Mouse (Mus musculus) heart, embryonic 15.5 days (tissue): Measurements from ENCODE around the gene 1700092M07Rik. TPM values are rescaled to one million over a fixed set of nuclear protein-coding genes. Genes with fewer than 3 reads are reported as not detected.

Experiments used
- ATAC-seq: fragments of 200-750 bp; cut with Nextera tagmentation; replicated peaks from 2 replicates; pipeline ENCODE4 v1.8.0; 2017; ENCODE audit warnings: low read depth, moderate TSS enrichment; ENCODE audit not compliant: insufficient number of reproducible peaks, insufficient read depth, low FRiP score
- H3K27ac ChIP-seq: fragments of 300-500 bp; sonication (generic); 2 replicates; pipeline ENCODE4 v1.5.1; 2015; ENCODE audit warnings: mild to moderate bottlenecking, inconsistent platforms
- H3K27me3 ChIP-seq: fragments of 300-500 bp; sonication (generic); 2 replicates; pipeline ENCODE4 v1.6.1; 2015; ENCODE audit warnings: inconsistent platforms
- H3K36me3 ChIP-seq: fragments of 300-500 bp; sonication (generic); 2 replicates; pipeline ENCODE4 v1.6.1; 2015; ENCODE audit warnings: mild to moderate bottlenecking, inconsistent platforms
- H3K4me1 ChIP-seq: fragments of 300-500 bp; sonication (generic); replicated peaks from 2 replicates; pipeline ENCODE4 v1.6.1; 2015; ENCODE audit warnings: inconsistent platforms
- H3K4me2 ChIP-seq: fragments of 300-500 bp; sonication (generic); 2 replicates; pipeline ENCODE4 v1.6.1; 2015; ENCODE audit warnings: inconsistent platforms, mild to moderate bottlenecking, moderate library complexity
- H3K4me3 ChIP-seq: fragments of 300-500 bp; sonication (generic); 2 replicates; pipeline ENCODE4 v1.5.1; 2015; ENCODE audit warnings: mild to moderate bottlenecking, inconsistent platforms
- H3K9ac ChIP-seq: fragments of 300-500 bp; sonication (generic); 2 replicates; pipeline ENCODE4 v1.6.1; 2015; ENCODE audit warnings: mild to moderate bottlenecking, inconsistent platforms
- H3K9me3 ChIP-seq: fragments of 300-500 bp; sonication (generic); replicated peaks from 2 replicates; pipeline ENCODE4 v1.6.1; 2016; ENCODE audit warnings: inconsistent platforms
- WGBS: fragments of 180-500 bp; shearing (Covaris S2); methylation state at CpG from one replicate; pipeline ENCODE4 v1.1.7; 2015; ENCODE audit warnings: mixed read lengths; 5-methylcytosine and 5-hydroxymethylcytosine counted together
- microRNA-seq: library from miRNA; unstranded; fragments of <30 nt; microRNA quantifications from one replicate; pipeline ENCODE4, GENCODE M21; 2016
- polyA plus RNA-seq: library from polyadenylated mRNA; unstranded; fragments of >200 nt; fragmentation: Nextera tagmentation; extraction: Ambion mirVana; gene quantifications from 2 replicates; pipeline ENCODE4 v1.2.1, GENCODE M21; 2015

Gene 1700092M07Rik
- polyA plus RNA-seq, 1 experiment from 2014 or later = 0.69 TPM

DNA sequence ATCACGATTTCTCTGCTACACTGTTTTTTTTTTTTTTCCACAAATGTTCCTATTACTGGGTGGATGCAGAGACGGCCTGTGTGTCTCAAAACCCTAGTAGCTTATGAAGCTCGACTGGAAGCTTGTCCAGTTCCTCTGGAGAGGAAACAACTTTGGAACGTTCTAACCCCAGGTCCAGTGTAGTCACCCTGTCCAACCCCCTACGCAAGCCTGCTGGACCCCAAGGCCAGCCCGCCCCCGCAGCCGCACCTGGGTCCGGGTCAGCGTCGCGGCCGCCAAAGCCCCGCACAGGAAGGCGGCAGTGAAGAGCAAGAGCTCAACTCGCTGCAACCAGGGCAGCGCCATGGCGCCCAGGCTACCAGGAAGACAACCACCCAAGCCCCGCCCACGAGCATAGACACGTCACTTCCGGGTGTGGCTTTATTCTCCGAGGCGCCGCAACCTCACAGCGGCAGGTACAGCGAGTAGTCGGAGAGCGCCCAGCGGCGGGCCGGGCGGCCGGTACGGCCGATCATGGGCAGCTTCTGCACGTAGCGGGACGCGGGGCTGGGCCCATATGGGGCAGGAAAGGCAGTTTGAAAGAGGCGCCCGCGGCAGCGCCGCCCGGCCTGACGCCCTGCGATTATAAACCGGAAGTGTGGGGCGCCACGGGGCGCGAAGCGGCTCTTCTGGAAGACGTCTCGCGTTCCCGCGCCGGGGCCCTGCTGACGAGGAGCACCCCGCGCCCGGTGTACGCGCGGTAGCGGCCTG lies 33.7 kb downstream of the 1700092M07Rik start, which contains the start of gene Tmem179b:
Gene Tmem179b, minus strand, starts transcription at position 382 of the 750 bp plus-strand sequence.
- H3K4me1 ChIP-seq = peaks cover 30% of the 10 kb centered on the region
- peak within 1 kb of the TSS; percentile 100 for H3K27ac ChIP-seq
- peaks cover 28% of the 10 kb centered on the region for H3K36me3 ChIP-seq
- no peaks in the 10 kb centered on the region for H3K27me3 ChIP-seq
- H3K9ac ChIP-seq = peak within 1 kb of the TSS; percentile 96
- peak; percentile 88 for ATAC-seq
- WGBS = under 1% methylated on average over 62 of the region's 68 CpGs
- H3K4me3 ChIP-seq = peak within 1 kb of the TSS; percentile 89
- H3K9me3 ChIP-seq = no peaks in the 10 kb centered on the region
- peak within 1 kb of the TSS; percentile 91 for H3K4me2 ChIP-seq

DNA sequence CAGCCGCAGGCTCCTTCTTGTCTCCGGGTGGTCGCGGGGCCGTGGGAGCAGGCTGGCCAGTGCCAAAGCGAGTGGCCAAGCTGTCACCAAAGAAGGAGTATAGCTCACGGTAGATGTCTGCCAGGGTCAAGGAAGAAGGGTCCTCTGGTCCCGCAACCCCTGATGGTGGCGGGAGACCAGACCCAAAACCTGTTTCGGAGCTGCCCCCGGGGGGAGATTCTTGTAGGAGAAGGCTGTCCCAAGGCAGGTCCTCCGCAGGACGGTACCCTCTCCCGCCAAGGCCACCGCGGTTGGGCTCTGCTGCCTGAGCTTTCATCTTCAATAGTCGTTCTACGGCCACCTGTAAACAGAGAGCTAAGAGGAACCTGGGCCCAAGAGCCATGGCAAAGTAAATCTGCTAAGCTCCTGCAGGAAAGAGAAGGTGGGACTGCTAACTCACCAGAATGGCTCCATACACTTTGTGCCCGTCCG lies 34.5 kb downstream of the 1700092M07Rik start:
- Histone ChIP-seq H3K36me3 (peaks cover 21% of the 10 kb centered on the region), H3K27ac (peak overlapping the region; percentile 100), H3K9ac (peak overlapping the region; percentile 96), H3K9me3 (no peaks in the 10 kb centered on the region), H3K4me2 (peak overlapping the region; percentile 91), H3K4me3 (peak overlapping the region; percentile 89), H3K4me1 (peaks cover 30% of the 10 kb centered on the region), H3K27me3 (no peaks in the 10 kb centered on the region)
- 5% methylated on average over 20 of the region's 20 CpGs for WGBS
- ATAC-seq = no peak; the same call in 1 of the 2 replicates

DNA sequence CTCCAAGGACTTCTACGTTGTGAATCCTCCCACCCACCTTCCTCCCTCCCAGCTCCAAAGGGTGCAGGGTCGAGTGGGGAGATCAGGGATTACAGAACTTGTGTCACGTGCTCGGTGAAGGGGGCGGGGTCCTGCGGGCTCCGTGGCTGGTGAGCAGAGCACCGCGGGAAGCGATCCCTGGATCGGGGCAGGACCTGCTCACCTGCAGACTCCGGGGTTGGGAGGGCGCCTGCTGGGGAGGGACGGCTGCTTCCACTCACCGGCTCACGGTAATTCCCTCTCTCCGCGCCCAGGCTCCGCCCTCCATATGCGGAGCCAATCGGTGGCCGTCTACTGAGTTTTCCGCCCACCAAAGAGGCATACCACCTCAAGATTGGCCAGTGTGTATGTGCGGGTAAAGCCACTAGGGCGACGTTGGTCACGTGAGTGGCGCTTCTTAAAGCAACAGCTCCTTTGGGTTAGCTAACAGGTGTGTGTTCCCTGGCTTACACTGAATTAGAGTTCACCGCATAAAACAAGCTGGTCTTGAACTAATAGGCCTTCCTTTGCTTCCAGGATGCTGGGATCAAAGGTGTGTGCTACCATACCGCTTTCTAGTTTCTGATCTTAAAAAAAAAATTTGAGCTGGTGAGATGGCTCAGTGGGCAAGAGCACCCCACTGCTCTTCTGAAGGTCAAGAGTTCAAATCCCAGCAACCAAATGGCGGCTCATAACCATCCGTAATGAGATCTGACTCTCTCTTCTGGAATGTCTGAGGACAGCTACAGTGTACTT lies 45.7 kb downstream of the 1700092M07Rik start, which contains the start of gene Taf6l:
Gene Taf6l, minus strand, starts transcription at position 410 of the 774 bp plus-strand sequence.
- Histone ChIP-seq H3K4me1 (peaks cover 12% of the 10 kb centered on the region), H3K4me2 (peak within 1 kb of the TSS; percentile 69), H3K27me3 (no peaks in the 10 kb centered on the region), H3K9ac (peak within 1 kb of the TSS; percentile 68), H3K4me3 (peak within 1 kb of the TSS; percentile 76), H3K27ac (peak within 1 kb of the TSS; percentile 83), H3K36me3 (peaks cover 24% of the 10 kb centered on the region), H3K9me3 (no peaks in the 10 kb centered on the region)
- 1% methylated on average over 32 of the region's 32 CpGs for WGBS
- peak; percentile 98 for ATAC-seq

DNA sequence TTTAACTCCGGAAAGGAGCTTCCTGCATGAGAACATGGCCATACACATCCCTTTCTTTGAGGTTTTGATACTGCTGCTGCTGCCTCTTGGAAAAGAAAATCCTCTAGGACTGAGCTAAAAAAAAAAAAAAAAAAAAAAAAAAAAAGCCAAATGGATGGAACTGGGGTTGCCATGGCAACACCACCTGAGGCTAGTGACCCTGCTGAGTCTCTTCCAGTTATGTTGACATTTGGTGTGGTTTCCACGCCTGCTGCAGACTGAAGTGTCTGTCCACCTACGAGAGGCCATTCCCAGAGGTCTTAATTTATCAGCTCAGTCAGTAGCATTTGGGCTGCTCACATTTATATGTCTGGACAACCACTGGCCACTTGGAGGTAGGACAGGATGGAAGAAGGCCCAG lies 48.0 kb downstream of the 1700092M07Rik start:
- Histone ChIP-seq H3K4me2 (no peak overlapping the region), H3K27me3 (no peaks in the 10 kb centered on the region), H3K27ac (no peak overlapping the region), H3K36me3 (peaks cover 18% of the 10 kb centered on the region), H3K9ac (no peak overlapping the region), H3K9me3 (no peaks in the 10 kb centered on the region), H3K4me1 (peaks cover 12% of the 10 kb centered on the region), H3K4me3 (no peak overlapping the region)
- WGBS = 43% methylated on average over 3 of the region's 3 CpGs
- no peak for ATAC-seq

DNA sequence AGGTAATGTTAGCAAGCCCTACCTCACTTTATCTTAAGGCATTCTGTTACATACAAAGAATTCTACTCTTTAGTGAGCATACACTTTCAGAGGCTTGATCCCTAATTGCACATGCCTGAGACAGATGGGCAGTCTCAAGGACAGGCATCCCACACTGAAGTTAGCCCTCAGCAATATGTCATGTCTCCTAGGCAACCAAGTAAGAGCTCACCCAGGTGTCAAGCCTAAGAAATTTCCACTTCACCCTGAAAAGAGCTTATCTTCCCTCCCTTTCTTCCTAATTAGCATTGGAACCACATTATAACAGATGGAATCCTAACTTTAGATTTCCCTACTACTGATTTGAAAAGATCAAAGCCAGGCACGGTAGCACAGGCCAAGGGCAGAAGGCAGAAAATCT lies 48.7 kb downstream of the 1700092M07Rik start:
- WGBS = 38% methylated on average over 1 of the region's 1 CpGs

DNA sequence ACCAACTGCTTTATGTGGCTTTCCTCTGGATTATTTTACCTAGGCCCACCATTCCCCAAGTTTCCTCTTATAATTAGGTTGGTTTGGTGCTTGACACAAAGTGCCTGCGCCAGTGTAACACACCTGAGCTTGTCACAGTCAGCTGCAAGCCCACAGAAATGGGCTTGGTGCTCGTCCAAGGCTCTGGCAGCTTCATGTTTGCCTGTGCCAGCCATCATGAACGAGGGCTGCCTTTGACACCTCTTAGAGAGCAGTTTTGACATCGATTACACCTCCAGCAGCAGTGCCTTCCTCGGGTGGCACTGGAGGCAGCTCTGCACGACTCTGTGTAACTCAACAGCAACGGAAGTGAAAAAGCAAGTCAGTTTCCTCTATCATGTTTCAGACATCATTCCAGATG lies 49.7 kb downstream of the 1700092M07Rik start:
- no peak for ATAC-seq
- Histone ChIP-seq H3K4me1 (peaks cover 10% of the 10 kb centered on the region), H3K36me3 (peaks cover 34% of the 10 kb centered on the region), H3K27me3 (no peaks in the 10 kb centered on the region), H3K27ac (no peak overlapping the region), H3K9me3 (no peaks in the 10 kb centered on the region), H3K4me3 (no peak overlapping the region), H3K4me2 (no peak overlapping the region), H3K9ac (no peak overlapping the region)
- WGBS = 72% methylated on average over 7 of the region's 7 CpGs

More for the DNA sequence above, 48.7 kb downstream of the 1700092M07Rik start:
- Histone ChIP-seq H3K9me3 (no peaks in the 10 kb centered on the region), H3K27ac (no peak overlapping the region), H3K4me2 (no peak overlapping the region), H3K36me3 (peaks cover 24% of the 10 kb centered on the region), H3K27me3 (no peaks in the 10 kb centered on the region), H3K9ac (no peak overlapping the region), H3K4me1 (peaks cover 12% of the 10 kb centered on the region), H3K4me3 (no peak overlapping the region)
- no peak for ATAC-seq

Small RNA genes within 50 kb of the gene (microRNA-seq; reads per million reads assigned to microRNA genes)
- not detected for gene Mir6992

Other genes with a start within 250 kb of the 1700092M07Rik start
- gene Slc22a8, start 149.5 kb upstream of the 1700092M07Rik start, polyA plus RNA-seq = 0.08 and 0.10 TPM in 2 replicates
- not detected in 2 replicates for gene Slc22a6, start 122.7 kb upstream of the 1700092M07Rik start, polyA plus RNA-seq
- 0.05 and 0.24 TPM in 2 replicates for gene Chrm1, start 76.9 kb upstream of the 1700092M07Rik start, polyA plus RNA-seq
- 59.4 and 71.5 TPM in 2 replicates for gene Slc3a2, start 17.3 kb upstream of the 1700092M07Rik start, polyA plus RNA-seq
- gene Wdr74, start 4.9 kb upstream of the 1700092M07Rik start, polyA plus RNA-seq = 42.8 and 59.3 TPM in 2 replicates
- 81.0 and 92.0 TPM in 2 replicates for gene Stx5a, start 695 bp downstream of the 1700092M07Rik start, polyA plus RNA-seq
- gene Nxf1, start 16.4 kb downstream of the 1700092M07Rik start, polyA plus RNA-seq = 100 and 132 TPM in 2 replicates
- gene Tmem223, start 30.3 kb downstream of the 1700092M07Rik start, polyA plus RNA-seq = 154 and 157 TPM in 2 replicates
- gene Tmem179b, start 33.7 kb downstream of the 1700092M07Rik start, polyA plus RNA-seq = 47.6 and 60.3 TPM in 2 replicates
- gene Taf6l, start 45.7 kb downstream of the 1700092M07Rik start, polyA plus RNA-seq = 15.4 and 18.8 TPM in 2 replicates
- gene Polr2g, start 57.9 kb downstream of the 1700092M07Rik start, polyA plus RNA-seq = 118 and 126 TPM in 2 replicates
- gene Zbtb3, start 61.8 kb downstream of the 1700092M07Rik start, polyA plus RNA-seq = 3.5 and 3.8 TPM in 2 replicates
- 30.9 and 36.2 TPM in 2 replicates for gene Ttc9c, start 78.6 kb downstream of the 1700092M07Rik start, polyA plus RNA-seq
- gene Hnrnpul2, start 79.3 kb downstream of the 1700092M07Rik start, polyA plus RNA-seq = 2.6 and 3.1 TPM in 2 replicates
- gene AC129217.1, start 89.1 kb downstream of the 1700092M07Rik start, polyA plus RNA-seq = 0.36 TPM in 1 of 2 replicates, not detected in the other
- gene Bscl2, start 96.7 kb downstream of the 1700092M07Rik start, polyA plus RNA-seq = 36.4 and 47.0 TPM in 2 replicates
- 1.3 and 5.0 TPM in 2 replicates for gene Gng3, start 98.5 kb downstream of the 1700092M07Rik start, polyA plus RNA-seq
- 1.8 and 2.4 TPM in 2 replicates for gene Lrrn4cl, start 110.0 kb downstream of the 1700092M07Rik start, polyA plus RNA-seq
- 120 and 127 TPM in 2 replicates for gene Ubxn1, start 130.8 kb downstream of the 1700092M07Rik start, polyA plus RNA-seq
- gene Uqcc3, start 140.2 kb downstream of the 1700092M07Rik start, polyA plus RNA-seq = 54.8 and 63.4 TPM in 2 replicates
- gene Lbhd1, start 143.0 kb downstream of the 1700092M07Rik start, polyA plus RNA-seq = 35.8 and 44.8 TPM in 2 replicates
- gene Gm49403, start 143.2 kb downstream of the 1700092M07Rik start, polyA plus RNA-seq = not detected in 2 replicates
- 44.7 and 51.9 TPM in 2 replicates for gene 1810009A15Rik, start 148.1 kb downstream of the 1700092M07Rik start, polyA plus RNA-seq
- not detected in 2 replicates for gene Gm49416, start 148.2 kb downstream of the 1700092M07Rik start, polyA plus RNA-seq
- 21.2 and 29.4 TPM in 2 replicates for gene Ints5, start 152.3 kb downstream of the 1700092M07Rik start, polyA plus RNA-seq
- 50.0 and 67.9 TPM in 2 replicates for gene Ganab, start 157.4 kb downstream of the 1700092M07Rik start, polyA plus RNA-seq
- gene B3gat3, start 179.7 kb downstream of the 1700092M07Rik start, polyA plus RNA-seq = 33.3 and 38.1 TPM in 2 replicates
- gene Rom1, start 188.6 kb downstream of the 1700092M07Rik start, polyA plus RNA-seq = 1.9 and 2.3 TPM in 2 replicates
- gene Eml3, start 188.8 kb downstream of the 1700092M07Rik start, polyA plus RNA-seq = 12.7 and 21.9 TPM in 2 replicates
- gene Mta2, start 201.2 kb downstream of the 1700092M07Rik start, polyA plus RNA-seq = 74.2 and 99.5 TPM in 2 replicates
- gene Tut1, start 213.1 kb downstream of the 1700092M07Rik start, polyA plus RNA-seq = 13.7 and 19.4 TPM in 2 replicates
- 216 and 256 TPM in 2 replicates for gene Eef1g, start 226.3 kb downstream of the 1700092M07Rik start, polyA plus RNA-seq
- gene Ahnak, start 248.6 kb downstream of the 1700092M07Rik start, polyA plus RNA-seq = 31.4 and 38.4 TPM in 2 replicates